Mouse (Mus musculus) intestine, embryonic 16.5 days (tissue): ENCODE data around the gene Olfr1166. TPM values are rescaled to one million over a fixed set of nuclear protein-coding genes. Genes with fewer than 3 reads are reported as not detected.
"Not testable (repeated sequence)": the region's sequence is repeated elsewhere in the genome, so short reads cannot be mapped to it uniquely, and the experiment has no call there.

Experiments used
- ATAC-seq: fragments of 200-750 bp; cut with Nextera tagmentation; 2 replicates; pipeline ENCODE4 v1.8.0; 2017; ENCODE audit warnings: moderate TSS enrichment, moderate library complexity
- H3K27ac ChIP-seq: fragments of 300-500 bp; sonication (generic); 2 replicates; pipeline ENCODE4 v1.5.1; 2014; ENCODE audit warnings: mild to moderate bottlenecking, low read length
- H3K27me3 ChIP-seq: fragments of 300-500 bp; sonication (generic); replicated peaks from 2 replicates; pipeline ENCODE4 v1.6.1; 2014; ENCODE audit warnings: low read length, control low read depth, mixed read lengths; ENCODE audit not compliant: control insufficient read depth, insufficient read depth
- H3K36me3 ChIP-seq: fragments of 300-500 bp; sonication (generic); 2 replicates; pipeline ENCODE4 v1.6.1; 2014; ENCODE audit warnings: low read length, control low read depth; ENCODE audit not compliant: control insufficient read depth, insufficient read depth
- H3K4me1 ChIP-seq: fragments of 300-500 bp; sonication (generic); 2 replicates; pipeline ENCODE4 v1.6.1; 2014; ENCODE audit warnings: low read length, control low read depth, mixed read lengths; ENCODE audit not compliant: control insufficient read depth, insufficient read depth
- H3K4me2 ChIP-seq: fragments of 300-500 bp; sonication (generic); 2 replicates; pipeline ENCODE4 v1.6.1; 2014; ENCODE audit warnings: low read depth, low read length, control low read depth
- H3K4me3 ChIP-seq: fragments of 300-500 bp; sonication (generic); 2 replicates; pipeline ENCODE4 v1.5.1; 2014; ENCODE audit warnings: mild to moderate bottlenecking, low read length
- H3K9ac ChIP-seq: fragments of 300-500 bp; sonication (generic); 2 replicates; pipeline ENCODE4 v1.6.1; 2014; ENCODE audit warnings: low read depth, low read length
- H3K9me3 ChIP-seq: fragments of 300-500 bp; sonication (generic); 2 replicates; pipeline ENCODE4 v1.6.1; 2016; ENCODE audit warnings: low read length, control low read depth; ENCODE audit not compliant: control insufficient read depth
- WGBS: fragments of 180-500 bp; shearing (Covaris S2); extraction: QIAGEN DNeasy Blood & Tissue Kit; methylation state at CpG from one replicate; pipeline ENCODE4 v1.1.7; 2014; 5-methylcytosine and 5-hydroxymethylcytosine counted together
- polyA plus RNA-seq: library from polyadenylated mRNA; unstranded; fragments of >200 nt; fragmentation: Nextera tagmentation; extraction: Ambion mirVana; gene quantifications from 2 replicates; pipeline ENCODE4 v1.2.1, GENCODE M21; 2015

Gene Olfr1166
- polyA plus RNA-seq: not detected in 2 replicates

DNA sequence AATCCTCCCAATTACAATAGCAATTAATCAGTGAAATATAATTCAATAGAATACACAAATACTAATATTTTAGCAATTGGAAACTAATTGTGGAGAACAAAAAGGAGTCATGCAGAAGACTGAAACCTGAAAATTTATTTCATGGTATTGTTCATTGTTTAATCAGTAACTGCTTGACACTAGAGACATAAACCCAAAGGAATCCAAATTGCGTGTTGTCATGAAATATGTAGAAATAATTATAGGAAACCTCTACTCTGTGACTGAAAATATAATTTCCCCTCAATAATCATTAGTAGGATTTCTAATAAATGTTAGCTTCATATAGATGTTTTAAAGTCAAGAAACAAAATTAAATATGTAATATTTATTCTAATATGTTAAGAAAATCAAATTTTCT lies at the start of gene Olfr1166:
TSS of gene Olfr1166 (minus strand) at position 101 of the 400 bp plus-strand sequence.
- Histone ChIP-seq H3K4me2 (no peak within 1 kb of the TSS), H3K4me3 (no peak within 1 kb of the TSS), H3K9ac (no peak within 1 kb of the TSS), H3K27ac (no peak within 1 kb of the TSS), H3K27me3 (no peaks in the 10 kb centered on the region), H3K36me3 (no peaks in the 10 kb centered on the region), H3K4me1 (no peaks in the 10 kb centered on the region), H3K9me3 (no peaks in the 10 kb centered on the region)
- 85% methylated on average over 1 of the region's 1 CpGs for WGBS
- ATAC-seq: no peak

DNA sequence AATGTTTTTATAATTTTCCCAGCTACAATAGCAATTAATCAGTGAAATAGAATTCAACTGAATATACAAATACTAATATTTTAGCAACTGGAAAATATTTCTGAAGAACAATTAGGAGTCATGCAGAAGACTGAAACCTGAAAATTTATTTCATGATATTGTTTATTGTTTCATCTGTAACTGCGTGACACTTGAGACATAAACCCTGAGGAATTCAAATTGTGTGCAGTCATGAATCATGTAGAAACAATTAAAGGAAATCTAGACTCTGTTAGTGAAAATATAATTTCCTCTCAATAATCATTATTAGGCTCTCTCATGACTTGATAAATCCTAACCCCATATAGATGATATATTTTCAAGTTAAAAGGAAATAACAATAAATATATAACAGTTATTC lies 27.0 kb upstream of the Olfr1166 start, which contains the start of gene Olfr1167:
TSS of gene Olfr1167 (minus strand) at position 101 of the 400 bp plus-strand sequence.
- not testable (repeated sequence) for H3K9me3 ChIP-seq, H3K27ac ChIP-seq, H3K4me3 ChIP-seq, H3K4me2 ChIP-seq, H3K36me3 ChIP-seq, H3K4me1 ChIP-seq, H3K9ac ChIP-seq, ATAC-seq, H3K27me3 ChIP-seq
- 75% methylated on average over 1 of the region's 1 CpGs for WGBS

- Histone ChIP-seq H3K27ac (no peak within 1 kb of the TSS), H3K36me3 (no peaks in the 10 kb centered on the region), H3K4me1 (no peaks in the 10 kb centered on the region), H3K4me3 (no peak within 1 kb of the TSS), H3K9ac (no peak within 1 kb of the TSS), H3K4me2 (no peak within 1 kb of the TSS), H3K9me3 (no peaks in the 10 kb centered on the region), H3K27me3 (no peaks in the 10 kb centered on the region)
- WGBS: 70% methylated on average over 4 of the region's 4 CpGs
- no peak for ATAC-seq
These were observed 34.2 kb downstream of the Olfr1166 start, which contains the start of gene Olfr1164 for GRCm38 (mm10) chr2:88093866-88094265. Olfr1164 (minus strand) TSS chr2:88093966.

Other genes starting within 250 kb of the Olfr1166 start
- not detected in 2 replicates for gene Olfr1153, start 233.3 kb downstream of the Olfr1166 start, polyA plus RNA-seq
- not detected in 2 replicates for gene Olfr1154, start 223.1 kb downstream of the Olfr1166 start, polyA plus RNA-seq
- gene Olfr1155, start 183.1 kb downstream of the Olfr1166 start, polyA plus RNA-seq: not detected in 2 replicates
- not detected in 2 replicates for gene Olfr1156, start 175.2 kb downstream of the Olfr1166 start, polyA plus RNA-seq
- gene Olfr1157, start 160.0 kb downstream of the Olfr1166 start, polyA plus RNA-seq: not detected in 2 replicates
- not detected in 2 replicates for gene Olfr74, start 153.6 kb downstream of the Olfr1166 start, polyA plus RNA-seq
- gene Olfr1158, start 138.2 kb downstream of the Olfr1166 start, polyA plus RNA-seq: not detected in 2 replicates
- gene Olfr1160, start 120.0 kb downstream of the Olfr1166 start, polyA plus RNA-seq: not detected in 2 replicates
- not detected in 2 replicates for gene Olfr1161, start 105.5 kb downstream of the Olfr1166 start, polyA plus RNA-seq
- gene Olfr73, start 90.6 kb downstream of the Olfr1166 start, polyA plus RNA-seq: 0.07 TPM in 1 of 2 replicates, not detected in the other
- not detected in 2 replicates for gene Olfr1162, start 77.1 kb downstream of the Olfr1166 start, polyA plus RNA-seq
- gene Olfr1163, start 56.4 kb downstream of the Olfr1166 start, polyA plus RNA-seq: not detected in 2 replicates
- gene Olfr1164, start 34.3 kb downstream of the Olfr1166 start, polyA plus RNA-seq: not detected in 2 replicates
- not detected in 2 replicates for gene Olfr1167, start 26.9 kb upstream of the Olfr1166 start, polyA plus RNA-seq
- not detected in 2 replicates for gene Olfr1168, start 53.6 kb upstream of the Olfr1166 start, polyA plus RNA-seq
- not detected in 2 replicates for gene Olfr1170, start 100.1 kb upstream of the Olfr1166 start, polyA plus RNA-seq
- not detected in 2 replicates for gene Olfr1173, start 151.6 kb upstream of the Olfr1166 start, polyA plus RNA-seq
- gene Olfr1174-ps, start 186.9 kb upstream of the Olfr1166 start, polyA plus RNA-seq: 0.11 TPM in 1 of 2 replicates, not detected in the other
- not detected in 2 replicates for gene Olfr1175-ps, start 198.9 kb upstream of the Olfr1166 start, polyA plus RNA-seq
- gene Olfr1176, start 208.4 kb upstream of the Olfr1166 start, polyA plus RNA-seq: not detected in 2 replicates
- not detected in 2 replicates for gene Olfr1177-ps, start 218.2 kb upstream of the Olfr1166 start, polyA plus RNA-seq